Mouse (Mus musculus): Measurements from ENCODE around the gene Srsf4. TPM values are rescaled to one million over a fixed set of nuclear protein-coding genes. Genes with fewer than 3 reads are reported as not detected.
A peak's percentile ranks its signal among the peaks of the same experiment; 100 is the strongest.

The Srsf4 gene
- total and polyA plus RNA-seq, 3 experiments = 53.1 to 153 (median 60.3) TPM

DNA sequence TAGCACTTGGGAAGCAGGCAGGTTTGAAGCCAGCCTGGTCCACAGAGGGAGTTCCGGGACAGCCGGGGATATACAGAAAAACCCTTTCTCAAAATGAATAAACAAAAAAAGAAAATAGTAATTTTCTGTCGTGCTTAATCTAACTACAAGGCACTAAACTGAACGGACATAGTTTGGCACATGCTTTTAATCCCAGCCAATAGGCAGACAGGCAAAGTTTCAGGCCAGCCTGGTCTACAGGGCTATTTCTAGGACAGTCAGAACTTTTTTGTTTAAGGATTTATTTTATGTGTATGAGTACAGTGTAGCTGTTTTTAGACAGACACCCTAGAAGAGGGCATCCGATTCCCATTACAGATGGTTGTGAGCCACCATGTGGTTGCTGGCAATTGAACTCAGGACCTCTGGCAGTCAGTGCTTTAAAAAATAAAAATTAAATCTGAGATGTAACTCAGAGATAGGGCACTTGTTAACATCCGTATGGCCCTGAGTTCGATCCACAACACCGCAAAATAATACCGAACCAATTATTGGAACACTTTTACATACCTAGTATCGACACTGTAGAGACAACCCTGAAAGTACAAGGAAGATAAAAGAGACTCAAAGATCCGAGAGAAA lies 635 bp upstream of the Srsf4 start:
- Histone ChIP-seq H3K36me3 (replicated peaks) (peaks cover 51% of the 10 kb centered on the region), H3K4me3 (ENCODE audit: low read depth, low read length) (peak overlapping the region; percentile 88), H3K4me1 (ENCODE audit: insufficient read depth, low read depth, low read length) (peaks cover 42% of the 10 kb centered on the region), H3K9me3 (replicated peaks) (no peaks in the 10 kb centered on the region), H3K27me3 (ENCODE audit: insufficient read depth, low read length) (no peaks in the 10 kb centered on the region)
- ATAC-seq (ENCODE audit: extremely low read depth, insufficient number of reproducible peaks, low FRiP score, poor library complexity, severe bottlenecking) = no peak
- TF ChIP-seq GATA2 (IDR thresholded peaks at IDR 0.05; ENCODE audit: borderline replicate concordance, low read depth, low read length) = no peak
- TF ChIP-seq TAL1 (conservative IDR thresholded peaks at IDR 0.05; ENCODE audit: low read depth, low read length) = no peak
- TF ChIP-seq CTCF (IDR thresholded peaks at IDR 0.05; ENCODE audit: low read depth, low read length) = no peak
- TF ChIP-seq GATA1 (IDR thresholded peaks at IDR 0.05; ENCODE audit: borderline replicate concordance, low read length) = no peak
- no peak for TF ChIP-seq POLR2AphosphoS5 (IDR thresholded peaks at IDR 0.05; ENCODE audit: insufficient replicate concordance, low read depth, low read length)
- no peak for DNase-seq (ENCODE audit: low spot score)

DNA sequence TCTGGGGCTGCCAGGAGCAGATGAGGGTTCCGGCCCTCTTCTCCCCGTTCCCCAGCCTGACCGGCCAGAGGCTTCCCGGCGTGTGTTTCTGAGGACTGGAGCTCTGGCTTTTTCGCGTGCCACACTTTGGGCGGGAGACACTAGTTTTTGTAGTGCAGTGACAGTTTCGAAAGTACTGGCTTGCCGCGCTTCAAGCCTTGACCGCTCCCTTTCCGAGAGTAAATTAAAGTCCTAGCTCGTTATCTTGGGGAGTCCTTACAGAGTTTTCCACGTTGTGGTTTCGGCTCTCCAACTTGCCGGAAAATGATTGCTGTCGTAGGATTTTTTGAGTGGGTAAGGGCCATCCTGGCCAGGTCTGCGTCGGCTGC lies 736 bp downstream of the Srsf4 start:
- no peaks in the 10 kb centered on the region for H3K27me3 ChIP-seq (ENCODE audit: insufficient read depth, low read length)
- peaks cover 40% of the 10 kb centered on the region for H3K4me1 ChIP-seq (ENCODE audit: insufficient read depth, low read depth, low read length)
- ATAC-seq (ENCODE audit: extremely low read depth, insufficient number of reproducible peaks, low FRiP score, poor library complexity, severe bottlenecking) (no peak), DNase-seq (ENCODE audit: low spot score) (no peak)
- peak overlapping the region; percentile 88 for H3K4me3 ChIP-seq (ENCODE audit: low read depth, low read length)
- TF ChIP-seq CTCF (IDR thresholded peaks at IDR 0.05; ENCODE audit: low read depth, low read length) = no peak
- no peak for TF ChIP-seq TAL1 (conservative IDR thresholded peaks at IDR 0.05; ENCODE audit: low read depth, low read length)
- no peak for TF ChIP-seq GATA1 (IDR thresholded peaks at IDR 0.05; ENCODE audit: borderline replicate concordance, low read length)
- no peak for TF ChIP-seq POLR2AphosphoS5 (IDR thresholded peaks at IDR 0.05; ENCODE audit: insufficient replicate concordance, low read depth, low read length)
- TF ChIP-seq GATA2 (IDR thresholded peaks at IDR 0.05; ENCODE audit: borderline replicate concordance, low read depth, low read length) = no peak
- H3K9me3 ChIP-seq (replicated peaks) = no peaks in the 10 kb centered on the region
- H3K36me3 ChIP-seq (replicated peaks) = peaks cover 45% of the 10 kb centered on the region

DNA sequence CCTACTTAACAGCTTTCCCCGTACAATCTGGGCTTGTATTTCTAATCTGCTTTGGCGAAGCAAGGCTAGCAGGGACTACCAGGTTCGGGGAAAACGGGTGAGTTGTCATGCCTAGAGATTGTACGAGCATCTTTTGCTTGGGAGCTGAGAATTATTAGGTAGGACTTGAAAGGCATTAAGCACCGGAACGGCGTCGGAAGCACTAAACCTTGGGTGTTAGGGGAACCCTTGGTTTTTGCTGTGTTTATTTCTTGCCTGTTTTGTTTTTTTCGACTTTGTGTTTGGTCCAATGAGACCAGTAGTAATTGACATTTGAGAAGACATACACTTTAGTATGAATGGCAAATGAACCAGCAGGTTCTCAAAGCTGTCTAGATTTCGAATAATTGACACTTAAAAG lies 1.1 kb downstream of the Srsf4 start:
- Histone ChIP-seq H3K36me3 (replicated peaks) (peaks cover 44% of the 10 kb centered on the region), H3K9me3 (replicated peaks) (no peaks in the 10 kb centered on the region), H3K4me3 (ENCODE audit: low read depth, low read length) (peak overlapping the region; percentile 88), H3K4me1 (ENCODE audit: insufficient read depth, low read depth, low read length) (peaks cover 39% of the 10 kb centered on the region), H3K27me3 (ENCODE audit: insufficient read depth, low read length) (no peaks in the 10 kb centered on the region)
- DNase-seq (ENCODE audit: low spot score) = no peak
- TF ChIP-seq TAL1 (conservative IDR thresholded peaks at IDR 0.05; ENCODE audit: low read depth, low read length) (no peak), CTCF (IDR thresholded peaks at IDR 0.05; ENCODE audit: low read depth, low read length) (no peak), GATA1 (IDR thresholded peaks at IDR 0.05; ENCODE audit: borderline replicate concordance, low read length) (no peak), GATA2 (IDR thresholded peaks at IDR 0.05; ENCODE audit: borderline replicate concordance, low read depth, low read length) (no peak), POLR2AphosphoS5 (IDR thresholded peaks at IDR 0.05; ENCODE audit: insufficient replicate concordance, low read depth, low read length) (no peak)
- no peak for ATAC-seq (ENCODE audit: extremely low read depth, insufficient number of reproducible peaks, low FRiP score, poor library complexity, severe bottlenecking)

DNA sequence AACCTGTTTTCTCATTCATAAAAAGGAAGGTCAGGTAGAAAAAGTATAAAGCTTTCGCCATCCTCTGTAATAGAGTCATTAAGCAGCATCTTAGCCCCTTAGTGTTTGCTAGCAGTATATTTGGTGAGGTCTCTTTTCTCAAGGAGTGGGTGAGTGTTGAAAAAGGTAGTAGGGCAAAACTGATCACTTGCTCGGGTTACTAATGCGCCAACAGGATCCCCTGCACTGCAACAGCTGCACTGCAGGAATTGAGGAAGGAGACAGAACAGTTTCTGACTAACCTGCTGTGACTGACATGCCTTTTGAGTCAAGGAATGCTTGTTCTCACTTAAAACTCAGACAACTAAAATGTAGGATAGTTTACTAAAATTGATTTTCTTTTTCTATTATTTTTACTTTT lies 1.8 kb downstream of the Srsf4 start:
- ATAC-seq (ENCODE audit: extremely low read depth, insufficient number of reproducible peaks, low FRiP score, poor library complexity, severe bottlenecking) = no peak
- Histone ChIP-seq H3K4me1 (ENCODE audit: insufficient read depth, low read depth, low read length) (peaks cover 43% of the 10 kb centered on the region), H3K9me3 (replicated peaks) (no peaks in the 10 kb centered on the region), H3K27me3 (ENCODE audit: insufficient read depth, low read length) (no peaks in the 10 kb centered on the region), H3K36me3 (replicated peaks) (peaks cover 42% of the 10 kb centered on the region), H3K4me3 (ENCODE audit: low read depth, low read length) (peak overlapping the region; percentile 88)
- TF ChIP-seq TAL1 (conservative IDR thresholded peaks at IDR 0.05; ENCODE audit: low read depth, low read length) (no peak), CTCF (IDR thresholded peaks at IDR 0.05; ENCODE audit: low read depth, low read length) (no peak)
- DNase-seq (ENCODE audit: low spot score) = peak; percentile 26

DNA sequence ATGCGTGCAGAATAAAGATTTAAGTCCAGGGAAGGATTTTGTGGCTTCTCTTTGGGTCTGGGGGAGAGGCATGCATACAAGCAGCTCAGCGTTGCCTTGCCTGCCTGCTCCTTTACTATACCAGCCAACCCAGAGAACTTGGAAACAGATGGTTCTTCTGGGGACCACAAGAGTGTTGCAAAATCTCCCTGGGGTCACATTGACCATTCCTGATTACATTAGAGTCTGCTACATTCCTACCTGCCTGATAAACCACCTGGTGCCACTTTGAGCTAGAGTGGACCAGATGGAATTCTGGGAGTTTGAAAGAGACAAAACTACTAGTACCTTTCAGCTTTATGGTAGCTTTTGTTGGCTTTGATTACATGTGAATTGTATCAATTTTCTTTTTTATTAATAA lies 3.4 kb downstream of the Srsf4 start:
- peaks cover 46% of the 10 kb centered on the region for H3K4me1 ChIP-seq (ENCODE audit: insufficient read depth, low read depth, low read length)
- no peaks in the 10 kb centered on the region for H3K9me3 ChIP-seq (replicated peaks)
- TF ChIP-seq CTCF (IDR thresholded peaks at IDR 0.05; ENCODE audit: low read depth, low read length) (no peak), POLR2AphosphoS5 (IDR thresholded peaks at IDR 0.05; ENCODE audit: insufficient replicate concordance, low read depth, low read length) (no peak), TAL1 (conservative IDR thresholded peaks at IDR 0.05; ENCODE audit: low read depth, low read length) (no peak), GATA1 (IDR thresholded peaks at IDR 0.05; ENCODE audit: borderline replicate concordance, low read length) (no peak), GATA2 (IDR thresholded peaks at IDR 0.05; ENCODE audit: borderline replicate concordance, low read depth, low read length) (no peak)
- no peak overlapping the region for H3K4me3 ChIP-seq (ENCODE audit: low read depth, low read length)
- ATAC-seq (ENCODE audit: extremely low read depth, insufficient number of reproducible peaks, low FRiP score, poor library complexity, severe bottlenecking) (no peak), DNase-seq (ENCODE audit: low spot score) (no peak)
- H3K27me3 ChIP-seq (ENCODE audit: insufficient read depth, low read length) = no peaks in the 10 kb centered on the region
- H3K36me3 ChIP-seq (replicated peaks) = peaks cover 34% of the 10 kb centered on the region

DNA sequence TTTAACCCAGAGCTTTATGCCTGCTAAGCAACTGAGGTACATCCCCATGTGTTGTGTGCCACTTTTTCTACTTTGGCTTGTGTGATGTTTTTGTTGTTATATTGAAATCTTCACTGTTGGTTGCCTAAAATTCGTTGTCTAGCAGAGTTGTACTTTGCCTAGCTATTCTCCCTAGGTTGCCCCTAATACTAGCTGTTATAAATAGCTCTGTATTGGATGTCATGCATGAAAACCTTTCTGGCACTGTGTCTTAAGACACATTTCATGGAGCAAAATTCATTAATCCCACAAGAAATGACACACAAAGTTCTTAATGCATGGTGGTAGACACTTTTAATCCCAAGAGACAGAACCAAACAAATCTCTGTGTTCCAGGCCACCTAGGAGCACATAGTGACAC lies 6.3 kb downstream of the Srsf4 start:
- Histone ChIP-seq H3K4me3 (ENCODE audit: low read depth, low read length) (no peak overlapping the region), H3K27me3 (ENCODE audit: insufficient read depth, low read length) (no peaks in the 10 kb centered on the region), H3K4me1 (ENCODE audit: insufficient read depth, low read depth, low read length) (peaks cover 56% of the 10 kb centered on the region), H3K36me3 (replicated peaks) (peaks cover 55% of the 10 kb centered on the region), H3K9me3 (replicated peaks) (no peaks in the 10 kb centered on the region)
- DNase-seq (ENCODE audit: low spot score) (no peak), ATAC-seq (ENCODE audit: extremely low read depth, insufficient number of reproducible peaks, low FRiP score, poor library complexity, severe bottlenecking) (no peak)
- TF ChIP-seq CTCF (IDR thresholded peaks at IDR 0.05; ENCODE audit: low read depth, low read length) (no peak), TAL1 (conservative IDR thresholded peaks at IDR 0.05; ENCODE audit: low read depth, low read length) (no peak), GATA1 (IDR thresholded peaks at IDR 0.05; ENCODE audit: borderline replicate concordance, low read length) (no peak), GATA2 (IDR thresholded peaks at IDR 0.05; ENCODE audit: borderline replicate concordance, low read depth, low read length) (no peak), POLR2AphosphoS5 (IDR thresholded peaks at IDR 0.05; ENCODE audit: insufficient replicate concordance, low read depth, low read length) (no peak)

All from G1E (cell line).